Mouse (Mus musculus): ENCODE data around the gene Tal1.

Tal1 gene

GRCm38 (mm10) chr4:115056371-115056920 is at the start of gene Tal1:
Gene Tal1 (plus strand): TSS chr4:115056426.
- DNase-seq = no peak

- no peak for DNase-seq
Measured at GRCm38 (mm10) chr4:115014276-115014675, 42.0 kb upstream of the Tal1 start.

GRCm38 (mm10) chr4:115019997-115020396 is 36.2 kb upstream of the Tal1 start:
- DNase-seq = no peak

- no peak for DNase-seq
Measured at GRCm38 (mm10) chr4:115035043-115035442, 21.2 kb upstream of the Tal1 start.

- DNase-seq = no peak
Measured at GRCm38 (mm10) chr4:115038242-115038641, 18.0 kb upstream of the Tal1 start.

GRCm38 (mm10) chr4:115045621-115046020 is 10.6 kb upstream of the Tal1 start:
- DNase-seq = no peak

- DNase-seq = peak; percentile 59
Measured at GRCm38 (mm10) chr4:115047750-115048149, 8.5 kb upstream of the Tal1 start.

GRCm38 (mm10) chr4:115048190-115048589 is 8.0 kb upstream of the Tal1 start:
- DNase-seq = no peak

GRCm38 (mm10) chr4:115051245-115051644 is 5.0 kb upstream of the Tal1 start:
- no peak for DNase-seq

GRCm38 (mm10) chr4:115052343-115053005 is 3.8 kb upstream of the Tal1 start:
- no peak for DNase-seq

GRCm38 (mm10) chr4:115055044-115055443 is 1.2 kb upstream of the Tal1 start:
- no peak for DNase-seq

- no peak for DNase-seq
Measured at GRCm38 (mm10) chr4:115055691-115056090, 535 bp upstream of the Tal1 start.

- no peak for DNase-seq
Measured at GRCm38 (mm10) chr4:115056921-115057673, 871 bp downstream of the Tal1 start.

GRCm38 (mm10) chr4:115057674-115058316 is 1.6 kb downstream of the Tal1 start:
- no peak for DNase-seq

- DNase-seq = no peak
Measured at GRCm38 (mm10) chr4:115058317-115058761, 2.1 kb downstream of the Tal1 start.

- DNase-seq = no peak
Measured at GRCm38 (mm10) chr4:115058871-115059590, 2.8 kb downstream of the Tal1 start.

- DNase-seq = no peak
Measured at GRCm38 (mm10) chr4:115059871-115060270, 3.6 kb downstream of the Tal1 start.

GRCm38 (mm10) chr4:115060753-115061152 is 4.5 kb downstream of the Tal1 start:
- no peak for DNase-seq

- no peak for DNase-seq
Measured at GRCm38 (mm10) chr4:115062540-115062874, 6.3 kb downstream of the Tal1 start.

- DNase-seq = peak; percentile 21
Measured at GRCm38 (mm10) chr4:115062875-115063517, 6.8 kb downstream of the Tal1 start.

GRCm38 (mm10) chr4:115063518-115064239 is 7.5 kb downstream of the Tal1 start:
- no peak for DNase-seq

- no peak for DNase-seq
Measured at GRCm38 (mm10) chr4:115071668-115072067, 15.4 kb downstream of the Tal1 start.
